Mouse (Mus musculus) embryonic fibroblast, embryonic 13.5 days (primary cell): ENCODE results near the gene Eomes.

Experiments used
- CTCF ChIP-seq: IDR thresholded peaks from 2 replicates; pipeline ENCODE4 v1.5.1; 2011; ENCODE audit warnings: mild to moderate bottlenecking, control low read depth, low read length, moderate library complexity, borderline replicate concordance; ENCODE audit not compliant: insufficient read depth
- POLR2A ChIP-seq: IDR thresholded peaks from 2 replicates; pipeline ENCODE4 v1.6.1; 2011; ENCODE audit warnings: low read depth, mild to moderate bottlenecking, control low read depth, low read length, moderate library complexity

GRCm38 (mm10) chr9:118517619-118518018 is 39.6 kb downstream of the Eomes start:
- TF ChIP-seq CTCF (no peak), POLR2A (no peak)
